Mouse (Mus musculus) C3H10T1/2 (cell line): ENCODE data around the gene Gzmb. TPM values are rescaled to one million over a fixed set of nuclear protein-coding genes. Genes with fewer than 3 reads are reported as not detected.

ENCODE experiments used
- polyA plus RNA-seq, 2 experiments: library from polyadenylated mRNA; unstranded; fragments of >200 nt; fragmentation: generic; extraction: Trizol; gene quantifications; one replicate each; pipeline ENCODE4 v1.2.1; 2012; ENCODE audit warnings: missing spikeins in 2 of 2

Gene Gzmb
- polyA plus RNA-seq = not detected

GRCm38 (mm10) chr14:56262153-56262552 lies at the start of gene Gzmb:
TSS of gene Gzmb (minus strand) at chr14:56262260.

GRCm38 (mm10) chr14:56234556-56234955 lies 27.5 kb downstream of the Gzmb start, which contains the start of gene Gzmc:
TSS of gene Gzmc (minus strand) at chr14:56234656.

GRCm38 (mm10) chr14:56211317-56211716 lies 50.7 kb downstream of the Gzmb start, which contains the start of gene Gzmf:
TSS of gene Gzmf (minus strand) at chr14:56211417.

Other genes starting within 250 kb of the Gzmb start
- gene Mcpt1, start 244.3 kb downstream of the Gzmb start, polyA plus RNA-seq = not detected
- not detected for gene Mcpt9, start 231.8 kb downstream of the Gzmb start, polyA plus RNA-seq
- gene Mcpt2, start 220.2 kb downstream of the Gzmb start, polyA plus RNA-seq = not detected
- not detected for gene Mcpt4, start 199.9 kb downstream of the Gzmb start, polyA plus RNA-seq
- under 1 TPM in 1 of 2 experiments, not detected in 1; 0.28 TPM for gene Mcpt8, start 177.0 kb downstream of the Gzmb start, polyA plus RNA-seq
- not detected for gene Ctsg, start 159.7 kb downstream of the Gzmb start, polyA plus RNA-seq
- gene Gzme, start 141.6 kb downstream of the Gzmb start, polyA plus RNA-seq = not detected
- gene Gzmd, start 129.7 kb downstream of the Gzmb start, polyA plus RNA-seq = not detected
- gene Gzmg, start 102.7 kb downstream of the Gzmb start, polyA plus RNA-seq = not detected
- gene Gzmn, start 87.7 kb downstream of the Gzmb start, polyA plus RNA-seq = not detected
- not detected for gene Gzmf, start 50.8 kb downstream of the Gzmb start, polyA plus RNA-seq
- gene Gzmc, start 27.6 kb downstream of the Gzmb start, polyA plus RNA-seq = not detected
- not detected for gene Atp12a, start 102.8 kb upstream of the Gzmb start, polyA plus RNA-seq
- gene Rnf17, start 140.3 kb upstream of the Gzmb start, polyA plus RNA-seq = not detected